Mouse (Mus musculus) Patski (cell line): Measurements from ENCODE around the gene Gpr62. TPM values are rescaled to one million over a fixed set of nuclear protein-coding genes. Genes with fewer than 3 reads are reported as not detected.

Experiments
- ATAC-seq: fragments of 100-300 bp; one replicate; pipeline ENCODE4 v1.8.0; 2021
- CTCF ChIA-PET: fragments of 350-600 bp; sonication (Branson Sonifier 250); formaldehyde crosslinking; loops from one replicate; lab custom pipeline; 2022; ENCODE audit warnings: inconsistent platforms; lab: Charles Lee
- POLR2A ChIA-PET: fragments of 350-600 bp; sonication (Branson Sonifier 250); formaldehyde crosslinking; loops from one replicate; lab custom pipeline; 2022; ENCODE audit warnings: antibody characterized with exemption, inconsistent platforms; lab: Charles Lee
- DNase-seq: peaks from one replicate; pipeline ENCODE4 v3.0.0-alpha.2; 2011; ENCODE audit warnings: low read depth, low spot score
- H3K27me3 ChIP-seq: fragments of 371-371 bp; one replicate; pipeline ENCODE4 v1.5.1; 2021
- CTCF ChIP-seq: fragments of 100-300 bp; IDR thresholded peaks from one replicate; pipeline ENCODE4 v1.5.1; 2021
- in situ Hi-C: fragments of 300-500 bp; cut with MboI; formaldehyde crosslinking; loops from 3 replicates; pipeline ENCODE4 v1.11.1; 2018; ENCODE audit warnings: low pct_unique_long_range_greater_than_20kb, mixed read lengths
- polyA plus RNA-seq: library from polyadenylated mRNA; unstranded; gene quantifications from one replicate; pipeline ENCODE4 v1.2.3, GENCODE M21; 2021

Gpr62 gene
- polyA plus RNA-seq, 1 experiment from 2014 or later: 0.05 TPM

GRCm38 (mm10) chr9:106467746-106468145 lies 2.0 kb upstream of the Gpr62 start:
- CTCF ChIA-PET: interaction anchor here (1.6 kb wide), 1 partner anchor 187 kb away, joined by 4 read pairs; the partner anchor contains the start of gene Poc1a
- in situ Hi-C loops: no loop called here
- DNase-seq: no peak
- no peak for TF ChIP-seq CTCF
- POLR2A ChIA-PET: interaction anchor here (1.9 kb wide), 1 partner anchor 14 kb away, joined by 4 read pairs; no protein-coding TSS in a partner anchor
- no peak for ATAC-seq
- H3K27me3 ChIP-seq: no peaks in the 10 kb centered on the region

GRCm38 (mm10) chr9:106466721-106467120 lies 983 bp upstream of the Gpr62 start:
- H3K27me3 ChIP-seq: no peaks in the 10 kb centered on the region
- DNase-seq: no peak
- ChIA-PET POLR2A (interaction anchor here (1.9 kb wide), 1 partner anchor 13 kb away, joined by 4 read pairs; no protein-coding TSS in a partner anchor), CTCF (interaction anchor here (1.6 kb wide), 1 partner anchor 186 kb away, joined by 4 read pairs; the partner anchor contains the start of gene Poc1a)
- TF ChIP-seq CTCF: no peak
- no peak for ATAC-seq
- in situ Hi-C loops: no loop called here

- in situ Hi-C loops: no loop called here
- ATAC-seq (peak; percentile 6), DNase-seq (no peak)
- TF ChIP-seq CTCF: no peak
- no peaks in the 10 kb centered on the region for H3K27me3 ChIP-seq
- CTCF ChIA-PET: no interaction called here
- POLR2A ChIA-PET: no interaction called here
Observed at GRCm38 (mm10) chr9:106464751-106465541, 792 bp downstream of the Gpr62 start.

- ChIA-PET POLR2A (interaction anchor here (0.6 kb wide), 1 partner anchor 9 kb away, joined by 3 read pairs; no protein-coding TSS in a partner anchor), CTCF (interaction anchor here (1.0 kb wide), 1 partner anchor 13 kb away, joined by 3 read pairs; the partner anchor contains the start of gene Parp3)
- no peak for TF ChIP-seq CTCF
- DNase-seq (no peak), ATAC-seq (no peak)
- no peaks in the 10 kb centered on the region for H3K27me3 ChIP-seq
- in situ Hi-C loops: no loop called here
Observed at GRCm38 (mm10) chr9:106463122-106464063, 2.3 kb downstream of the Gpr62 start.

- in situ Hi-C loops: no loop called here
- TF ChIP-seq CTCF: no peak
- POLR2A ChIA-PET: no interaction called here
- CTCF ChIA-PET: interaction anchor here (1.0 kb wide), 1 partner anchor 14 kb away, joined by 3 read pairs; the partner anchor contains the start of gene Parp3
- no peaks in the 10 kb centered on the region for H3K27me3 ChIP-seq
- ATAC-seq (no peak), DNase-seq (no peak)
Observed at GRCm38 (mm10) chr9:106462430-106462800, 3.3 kb downstream of the Gpr62 start.

GRCm38 (mm10) chr9:106461641-106462429 lies 3.9 kb downstream of the Gpr62 start:
- ChIA-PET POLR2A (no interaction called here), CTCF (interaction anchor here (1.0 kb wide), 1 partner anchor 15 kb away, joined by 3 read pairs; the partner anchor contains the start of gene Parp3)
- no peaks in the 10 kb centered on the region for H3K27me3 ChIP-seq
- DNase-seq: no peak
- TF ChIP-seq CTCF: no peak
- no peak for ATAC-seq
- in situ Hi-C loops: no loop called here

GRCm38 (mm10) chr9:106461026-106461415 lies 4.7 kb downstream of the Gpr62 start:
- ChIA-PET POLR2A (interaction anchor here (1.0 kb wide), 1 partner anchor 13 kb away, joined by 3 read pairs; no protein-coding TSS in a partner anchor), CTCF (interaction anchor here (1.7 kb wide), 1 partner anchor 16 kb away, joined by 4 read pairs; the partner anchor contains the start of gene Parp3)
- no peak for DNase-seq
- TF ChIP-seq CTCF: no peak
- in situ Hi-C loops: no loop called here
- no peak for ATAC-seq
- no peaks in the 10 kb centered on the region for H3K27me3 ChIP-seq

GRCm38 (mm10) chr9:106460401-106461025 lies 5.2 kb downstream of the Gpr62 start:
- ATAC-seq: no peak
- in situ Hi-C loops: no loop called here
- POLR2A ChIA-PET: interaction anchor here (0.9 to 1.0 kb wide), 2 partner anchors 14 to 30 kb away, joined by 3 read pairs; no protein-coding TSS in a partner anchor
- CTCF ChIA-PET: interaction anchor here (1.7 kb wide), 1 partner anchor 16 kb away, joined by 4 read pairs; the partner anchor contains the start of gene Parp3
- TF ChIP-seq CTCF: no peak
- no peaks in the 10 kb centered on the region for H3K27me3 ChIP-seq
- no peak for DNase-seq

GRCm38 (mm10) chr9:106459946-106460345 lies 5.8 kb downstream of the Gpr62 start:
- POLR2A ChIA-PET: interaction anchor here (0.9 kb wide), 1 partner anchor 30 kb away, joined by 3 read pairs; no protein-coding TSS in a partner anchor

More at GRCm38 (mm10) chr9:106459946-106460345, 5.8 kb downstream of the Gpr62 start:
- CTCF ChIA-PET: interaction anchor here (1.7 kb wide), 1 partner anchor 17 kb away, joined by 4 read pairs; the partner anchor contains the start of gene Parp3
- in situ Hi-C loops: no loop called here
- ATAC-seq (no peak), DNase-seq (no peak)
- no peak for TF ChIP-seq CTCF
- no peaks in the 10 kb centered on the region for H3K27me3 ChIP-seq
